Mouse (Mus musculus): Measurements from ENCODE around the gene Ybx1. TPM values are rescaled to one million over a fixed set of nuclear protein-coding genes. Genes with fewer than 3 reads are reported as not detected.
"Not testable (repeated sequence)": the region's sequence is repeated elsewhere in the genome, so short reads cannot be mapped to it uniquely, and the experiment has no call there.

The Ybx1 gene
- polyA plus RNA-seq, 1 experiment from 2014 or later: 553 TPM

DNA sequence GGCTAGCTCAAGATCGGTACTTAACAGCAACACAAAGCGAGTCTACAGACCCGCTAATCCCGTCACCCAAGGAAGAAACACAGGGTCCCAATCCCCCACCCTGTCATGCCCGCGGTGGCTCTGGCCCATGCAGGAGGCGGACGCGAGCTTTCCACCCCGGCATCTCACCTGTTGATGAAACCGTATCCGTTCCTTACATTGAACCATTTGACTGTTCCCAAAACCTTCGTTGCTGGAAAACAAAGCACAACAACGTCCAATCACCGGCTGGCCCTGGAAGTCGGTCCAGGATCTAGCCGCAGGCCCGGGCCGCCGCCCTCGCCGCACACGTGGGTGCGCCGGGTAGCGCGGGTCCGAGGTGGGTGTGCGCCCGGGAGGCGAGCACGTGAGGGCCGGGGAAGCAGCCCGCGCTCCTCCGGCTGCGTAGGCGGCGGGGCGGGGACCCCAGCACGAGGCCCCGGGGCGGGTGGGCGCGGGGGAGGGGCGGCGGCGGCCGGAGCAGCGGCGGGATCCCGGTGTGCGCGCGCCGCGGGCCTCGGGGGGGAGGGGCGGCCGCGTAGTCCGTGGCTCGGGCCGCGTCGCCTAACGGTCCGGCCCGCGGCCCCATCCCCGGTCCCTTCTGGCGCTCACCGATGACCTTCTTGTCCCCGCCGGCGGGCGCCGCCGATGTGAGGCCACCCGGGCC, 688 bp downstream of the Ybx1 start:
- H3K9me3 ChIP-seq (ENCODE audit: control insufficient read depth): no peaks in the 10 kb centered on the region
- H3K27ac ChIP-seq (ENCODE audit: low read depth, low read length): peak overlapping the region; percentile 87
- peak overlapping the region; percentile 93 for H3K4me3 ChIP-seq (ENCODE audit: low read depth, low read length)
- H3K36me3 ChIP-seq (ENCODE audit: control insufficient read depth, insufficient read depth): no peaks in the 10 kb centered on the region; the same call in 1 of the 2 replicates
- peak overlapping the region; percentile 90 for H3K4me2 ChIP-seq (replicated peaks; ENCODE audit: low read depth)
- under 1% methylated on average over 56 of the region's 80 CpGs for WGBS
- no peak for TF ChIP-seq CTCF (IDR thresholded peaks at IDR 0.05; ENCODE audit: low read depth)
- no peaks in the 10 kb centered on the region for H3K27me3 ChIP-seq (replicated peaks; ENCODE audit: control insufficient read depth, insufficient read depth, low read length)
- H3K4me1 ChIP-seq (replicated peaks; ENCODE audit: control insufficient read depth, insufficient read depth, low read length): peaks cover 6% of the 10 kb centered on the region; the same call in 1 of the 2 replicates
- H3K9ac ChIP-seq (ENCODE audit: low read depth, low read length): peak overlapping the region; percentile 89
- ATAC-seq: peak; percentile 39

DNA sequence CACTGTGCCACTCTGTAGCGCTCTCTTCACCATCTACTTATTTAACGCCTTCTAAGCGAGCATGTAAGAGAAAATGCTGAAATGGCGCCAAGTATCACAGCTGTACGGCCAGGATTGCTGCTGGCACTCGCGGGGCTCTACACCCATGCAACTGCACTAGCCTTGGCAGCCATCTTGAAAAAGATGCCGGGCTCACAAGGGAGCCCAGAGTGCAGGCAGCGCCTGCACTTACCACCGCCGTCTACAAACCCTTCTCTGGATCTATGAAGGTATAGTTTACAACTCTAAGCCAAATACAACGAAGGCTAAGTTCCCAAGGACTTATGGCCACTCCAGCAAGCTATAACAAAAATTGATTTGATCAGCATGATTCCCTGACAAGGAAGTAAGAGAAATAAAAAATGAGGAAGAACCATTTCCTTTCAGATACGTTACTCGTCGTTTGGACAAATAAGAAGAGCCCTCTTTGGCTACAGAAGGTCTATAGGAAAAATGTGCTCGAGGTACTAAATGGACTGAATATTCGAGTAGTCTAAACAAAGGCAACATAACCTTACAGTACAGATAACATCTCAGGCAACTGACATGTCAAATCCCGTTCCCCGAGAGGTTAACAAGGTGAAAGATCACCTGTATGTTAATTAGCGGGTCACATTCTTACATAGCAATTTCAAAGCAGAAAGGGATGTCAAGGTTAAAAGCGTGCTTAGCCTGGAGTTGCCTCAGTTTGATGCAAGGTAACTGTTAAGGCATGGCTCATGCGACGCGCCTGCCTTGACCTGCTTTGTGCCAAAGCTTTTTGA, 1.4 kb downstream of the Ybx1 start:
- peak overlapping the region; percentile 87 for H3K27ac ChIP-seq (ENCODE audit: low read depth, low read length)
- no peak for ATAC-seq
- TF ChIP-seq CTCF (IDR thresholded peaks at IDR 0.05; ENCODE audit: low read depth): no peak
- H3K9me3 ChIP-seq (ENCODE audit: control insufficient read depth): no peaks in the 10 kb centered on the region
- H3K9ac ChIP-seq (ENCODE audit: low read depth, low read length): peak overlapping the region; percentile 89
- under 1% methylated on average over 24 of the region's 24 CpGs for WGBS
- H3K4me3 ChIP-seq (ENCODE audit: low read depth, low read length): peak overlapping the region; percentile 93
- peak overlapping the region; percentile 90 for H3K4me2 ChIP-seq (replicated peaks; ENCODE audit: low read depth)
- H3K36me3 ChIP-seq (ENCODE audit: control insufficient read depth, insufficient read depth): peaks cover 2% of the 10 kb centered on the region; the same call in 1 of the 2 replicates
- peaks cover 6% of the 10 kb centered on the region; the same call in 1 of the 2 replicates for H3K4me1 ChIP-seq (replicated peaks; ENCODE audit: control insufficient read depth, insufficient read depth, low read length)
- no peaks in the 10 kb centered on the region for H3K27me3 ChIP-seq (replicated peaks; ENCODE audit: control insufficient read depth, insufficient read depth, low read length)

DNA sequence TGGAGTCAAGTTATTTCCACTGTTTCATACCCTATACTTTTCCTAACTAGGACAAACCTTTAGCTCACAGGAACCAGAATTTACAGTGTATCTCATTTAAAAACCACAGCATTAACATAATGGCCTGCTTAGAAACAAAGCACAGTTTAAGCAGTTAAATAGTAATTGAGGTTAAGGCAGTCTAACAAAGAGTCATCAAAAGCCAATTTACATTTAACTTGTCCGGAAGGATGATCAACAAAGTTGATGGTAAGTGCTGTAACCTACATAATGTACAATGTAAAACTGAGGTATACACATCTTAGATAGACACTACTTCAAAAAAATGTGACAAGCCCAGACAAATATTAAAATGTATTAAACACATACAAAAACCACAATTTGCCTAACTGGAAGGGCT, 2.5 kb downstream of the Ybx1 start:
- 63% methylated on average over 1 of the region's 1 CpGs for WGBS

DNA sequence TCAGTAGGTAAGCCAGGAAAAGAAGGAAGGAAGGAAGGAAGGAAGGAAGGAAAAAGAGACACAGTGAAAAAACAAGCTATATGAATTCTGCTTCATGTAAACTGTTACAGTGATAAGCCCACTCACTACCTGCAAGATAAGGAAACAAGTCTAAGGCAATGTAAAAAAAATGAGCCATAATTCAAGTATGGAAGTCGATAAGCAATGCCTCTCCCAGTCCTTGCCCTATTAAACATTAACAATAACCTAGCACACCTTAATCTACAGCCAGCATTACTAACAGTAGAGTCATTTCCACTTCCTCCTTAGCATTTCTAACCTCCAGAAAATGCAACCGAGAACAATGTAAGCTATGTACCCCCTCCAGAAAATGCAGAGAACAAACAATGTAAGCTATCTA, 9.1 kb downstream of the Ybx1 start:
- Histone ChIP-seq H3K27ac (ENCODE audit: low read depth, low read length) (peak overlapping the region; percentile 84), H3K9me3 (ENCODE audit: control insufficient read depth) (no peaks in the 10 kb centered on the region), H3K4me2 (replicated peaks; ENCODE audit: low read depth) (peak overlapping the region; percentile 46), H3K4me3 (ENCODE audit: low read depth, low read length) (no peak overlapping the region), H3K36me3 (ENCODE audit: control insufficient read depth, insufficient read depth) (peaks cover 41% of the 10 kb centered on the region), H3K4me1 (replicated peaks; ENCODE audit: control insufficient read depth, insufficient read depth, low read length) (0 out of 2 replicates have a peak, but pooled peaks cover 2% of the 10 kb centered on the region), H3K27me3 (replicated peaks; ENCODE audit: control insufficient read depth, insufficient read depth, low read length) (no peaks in the 10 kb centered on the region), H3K9ac (ENCODE audit: low read depth, low read length) (no peak overlapping the region)
- 21% methylated on average over 2 of the region's 2 CpGs for WGBS
- ATAC-seq: peak; percentile 93
- TF ChIP-seq CTCF (IDR thresholded peaks at IDR 0.05; ENCODE audit: low read depth): no peak

More for the DNA sequence above, 2.5 kb downstream of the Ybx1 start:
- ATAC-seq: no peak
- H3K4me2 ChIP-seq (replicated peaks; ENCODE audit: low read depth): peak overlapping the region; percentile 90
- no peaks in the 10 kb centered on the region for H3K9me3 ChIP-seq (ENCODE audit: control insufficient read depth)
- 0 out of 2 replicates have a peak overlapping the region, but pooled peaks have one; percentile 89 for H3K9ac ChIP-seq (ENCODE audit: low read depth, low read length)
- H3K4me3 ChIP-seq (ENCODE audit: low read depth, low read length): peak overlapping the region; percentile 93
- H3K4me1 ChIP-seq (replicated peaks; ENCODE audit: control insufficient read depth, insufficient read depth, low read length): peaks cover 8% of the 10 kb centered on the region; the same call in 1 of the 2 replicates
- no peak for TF ChIP-seq CTCF (IDR thresholded peaks at IDR 0.05; ENCODE audit: low read depth)
- no peaks in the 10 kb centered on the region for H3K27me3 ChIP-seq (replicated peaks; ENCODE audit: control insufficient read depth, insufficient read depth, low read length)
- peaks cover 5% of the 10 kb centered on the region; the same call in 1 of the 2 replicates for H3K36me3 ChIP-seq (ENCODE audit: control insufficient read depth, insufficient read depth)
- no peak overlapping the region for H3K27ac ChIP-seq (ENCODE audit: low read depth, low read length)

DNA sequence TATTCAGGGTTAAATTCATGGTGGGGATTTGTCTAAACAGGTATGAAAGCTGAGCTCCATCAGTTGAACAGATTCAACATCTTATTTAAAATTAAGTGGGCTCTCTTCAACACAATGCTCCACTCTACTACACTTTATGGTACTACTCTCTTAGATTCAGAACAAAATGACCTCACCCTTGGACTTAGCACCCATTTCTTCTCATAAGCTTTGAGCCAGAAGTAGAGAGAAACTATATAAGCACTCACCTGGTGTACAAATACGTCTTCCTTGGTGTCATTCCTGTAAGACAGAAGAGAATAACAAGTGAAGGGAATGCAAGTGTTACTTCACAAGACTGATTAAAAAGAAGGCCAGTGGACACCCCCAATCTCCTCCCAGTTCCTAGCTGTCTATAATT, 9.5 kb downstream of the Ybx1 start:
- Histone ChIP-seq H3K27ac (ENCODE audit: low read depth, low read length) (peak overlapping the region; percentile 84), H3K27me3 (replicated peaks; ENCODE audit: control insufficient read depth, insufficient read depth, low read length) (no peaks in the 10 kb centered on the region), H3K36me3 (ENCODE audit: control insufficient read depth, insufficient read depth) (peaks cover 45% of the 10 kb centered on the region), H3K4me2 (replicated peaks; ENCODE audit: low read depth) (peak overlapping the region; percentile 46), H3K9me3 (ENCODE audit: control insufficient read depth) (no peaks in the 10 kb centered on the region), H3K4me1 (replicated peaks; ENCODE audit: control insufficient read depth, insufficient read depth, low read length) (0 out of 2 replicates have a peak, but pooled peaks cover 2% of the 10 kb centered on the region), H3K4me3 (ENCODE audit: low read depth, low read length) (no peak overlapping the region), H3K9ac (ENCODE audit: low read depth, low read length) (no peak overlapping the region)
- ATAC-seq: peak; percentile 88
- no peak for TF ChIP-seq CTCF (IDR thresholded peaks at IDR 0.05; ENCODE audit: low read depth)
- WGBS: 31% methylated on average over 1 of the region's 1 CpGs

DNA sequence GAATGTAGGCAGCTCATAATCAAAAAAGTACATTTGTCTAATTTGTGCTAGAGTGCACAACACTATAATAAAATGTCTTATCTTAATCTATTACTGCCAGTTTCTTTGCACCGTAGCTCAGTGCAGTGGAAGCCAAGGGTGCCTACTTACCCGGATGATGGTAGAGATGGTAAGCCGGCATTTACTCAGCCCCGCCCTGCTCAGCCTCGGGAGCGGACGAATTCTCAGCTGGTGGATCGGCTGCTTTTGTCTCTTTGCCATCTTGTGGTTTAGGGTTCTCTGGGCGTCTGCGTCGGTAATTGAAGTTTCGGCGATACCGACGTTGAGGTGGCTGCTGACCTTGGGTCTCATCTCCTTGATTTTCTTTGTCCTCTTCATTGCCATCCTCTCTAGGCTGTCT, 15.6 kb downstream of the Ybx1 start:
- peaks cover 79% of the 10 kb centered on the region for H3K36me3 ChIP-seq (ENCODE audit: control insufficient read depth, insufficient read depth)
- H3K4me2 ChIP-seq (replicated peaks; ENCODE audit: low read depth); H3K9ac ChIP-seq (ENCODE audit: low read depth, low read length); H3K27me3 ChIP-seq (replicated peaks; ENCODE audit: control insufficient read depth, insufficient read depth, low read length); H3K9me3 ChIP-seq (ENCODE audit: control insufficient read depth); H3K4me3 ChIP-seq (ENCODE audit: low read depth, low read length); H3K27ac ChIP-seq (ENCODE audit: low read depth, low read length); ATAC-seq; H3K4me1 ChIP-seq (replicated peaks; ENCODE audit: control insufficient read depth, insufficient read depth, low read length): not testable (repeated sequence)
- WGBS: 65% methylated on average over 15 of the region's 15 CpGs
